Mouse (Mus musculus) gastrocnemius, postnatal 36 days (tissue): Measurements from ENCODE around the gene Lmx1a. TPM values are rescaled to one million over a fixed set of nuclear protein-coding genes. Genes with fewer than 3 reads are reported as not detected.

Experiments
- DNase-seq, 2 experiments: peaks; one replicate each; pipeline ENCODE4 v3.0.0; 2022
- intact Hi-C: fragments of 180-260 bp; cut with DNase I; formaldehyde crosslinking; loops from one replicate; pipeline ENCODE4 v1.15.1; 2025
- total RNA-seq, 2 experiments: library from RNA; stranded (reverse); gene quantifications; 2 replicates each; pipeline ENCODE4 v1.2.3; 2021

Lmx1a gene
- total RNA-seq, 2 experiments from 2014 or later: 0.25 to 0.28 TPM

DNA sequence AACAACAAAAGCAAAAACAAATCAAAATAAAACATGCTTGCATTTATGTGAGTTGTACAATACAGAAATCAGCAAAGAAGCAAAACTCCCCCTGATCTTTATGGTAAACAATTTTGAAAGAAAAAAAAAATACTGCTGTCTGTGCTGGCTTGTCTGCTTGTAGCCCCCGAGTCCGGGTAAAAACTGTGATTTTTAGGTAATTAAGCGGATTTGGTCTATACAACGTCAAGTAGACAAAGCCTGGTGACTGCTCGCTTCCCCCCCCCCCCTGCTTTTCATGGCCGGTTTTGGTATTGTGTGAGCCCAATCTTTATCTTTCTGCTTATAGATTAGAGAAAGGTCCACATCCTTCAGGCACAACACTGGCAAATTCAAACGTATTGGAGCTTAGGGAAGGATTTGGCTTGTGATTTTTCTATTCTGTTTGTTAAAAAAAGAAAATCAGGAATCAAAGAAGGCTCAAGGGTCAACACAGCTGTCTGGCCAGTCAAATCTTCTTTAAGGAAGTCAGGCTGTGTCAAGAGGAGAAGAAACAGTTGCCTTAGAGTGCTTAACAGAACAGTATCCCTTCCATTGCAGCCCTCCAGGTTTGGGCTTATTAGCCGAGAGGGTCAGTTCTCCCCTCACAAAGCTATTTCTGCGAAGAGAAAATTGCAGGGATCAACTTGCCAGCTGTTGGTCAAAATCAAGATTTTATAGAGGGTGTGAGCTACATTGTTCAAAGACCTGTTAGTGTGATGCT, 4.6 kb downstream of the Lmx1a start:
- intact Hi-C loops: no loop called here
- DNase-seq: no peak

GRCm38 (mm10) chr1:167694731-167695130, 5.7 kb downstream of the Lmx1a start:
- intact Hi-C loops: no loop called here

DNA sequence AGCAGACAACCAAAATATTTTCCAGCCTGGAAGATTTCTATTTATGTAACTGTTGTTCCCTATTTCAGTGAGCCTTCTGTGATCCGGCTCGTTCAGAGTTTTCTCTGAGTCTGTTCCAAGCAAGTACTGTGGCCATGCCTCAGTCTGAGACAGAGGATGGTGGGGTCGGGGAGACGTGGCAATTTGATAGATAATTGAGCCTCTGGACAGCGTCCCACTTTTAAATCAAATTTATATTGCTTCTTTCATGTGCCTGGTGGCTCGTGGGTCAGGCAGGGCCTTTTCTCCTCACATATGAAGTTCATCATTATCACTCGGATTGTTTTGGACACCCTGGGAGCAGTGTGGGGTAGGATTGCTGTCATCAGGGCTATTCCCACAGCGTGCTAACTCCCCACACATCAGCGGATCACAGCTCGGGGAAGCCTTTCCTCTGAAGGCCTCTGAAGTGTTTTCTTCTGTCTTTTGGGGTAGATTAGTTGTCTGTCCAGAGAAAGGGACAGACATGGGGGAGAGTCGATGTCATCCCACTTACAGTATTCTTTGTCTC, 6.9 kb downstream of the Lmx1a start:
- no peak for DNase-seq
- intact Hi-C loops: no loop called here

More at GRCm38 (mm10) chr1:167694731-167695130, 5.7 kb downstream of the Lmx1a start:
- no peak for DNase-seq

- intact Hi-C loops: no loop called here
- no peak for DNase-seq
Measured at GRCm38 (mm10) chr1:167699706-167700105, 10.7 kb downstream of the Lmx1a start.

GRCm38 (mm10) chr1:167700221-167700620, 11.2 kb downstream of the Lmx1a start:
- intact Hi-C loops: no loop called here

GRCm38 (mm10) chr1:167705527-167705926, 16.5 kb downstream of the Lmx1a start:
- DNase-seq: no peak
- intact Hi-C loops: no loop called here

More at GRCm38 (mm10) chr1:167700221-167700620, 11.2 kb downstream of the Lmx1a start:
- no peak for DNase-seq

DNA sequence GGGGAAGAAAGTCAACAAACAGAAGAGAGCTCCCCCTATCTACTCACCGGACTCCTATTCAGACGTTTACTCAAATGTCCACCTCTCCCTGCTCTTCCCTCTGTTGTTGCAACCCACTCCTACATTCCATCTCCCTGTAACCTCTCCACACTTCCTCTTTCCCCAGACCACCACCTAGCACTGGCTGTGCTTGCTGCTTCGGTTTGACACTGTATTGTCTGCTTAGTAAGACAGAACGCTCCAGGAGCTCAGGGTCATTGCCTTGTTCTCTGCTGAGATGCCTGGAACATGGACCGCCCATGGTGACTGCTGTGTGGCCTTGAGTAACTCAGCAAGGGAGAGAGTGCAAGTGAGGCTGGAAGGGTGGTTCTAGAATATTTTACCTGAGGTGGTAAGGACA, 19.7 kb downstream of the Lmx1a start:
- intact Hi-C loops: no loop called here
- no peak for DNase-seq

- DNase-seq: no peak
- intact Hi-C loops: no loop called here
Measured at GRCm38 (mm10) chr1:167715730-167716341, 26.8 kb downstream of the Lmx1a start.

- intact Hi-C loops: no loop called here
- DNase-seq: no peak
Measured at GRCm38 (mm10) chr1:167734471-167734870, 45.4 kb downstream of the Lmx1a start.

DNA sequence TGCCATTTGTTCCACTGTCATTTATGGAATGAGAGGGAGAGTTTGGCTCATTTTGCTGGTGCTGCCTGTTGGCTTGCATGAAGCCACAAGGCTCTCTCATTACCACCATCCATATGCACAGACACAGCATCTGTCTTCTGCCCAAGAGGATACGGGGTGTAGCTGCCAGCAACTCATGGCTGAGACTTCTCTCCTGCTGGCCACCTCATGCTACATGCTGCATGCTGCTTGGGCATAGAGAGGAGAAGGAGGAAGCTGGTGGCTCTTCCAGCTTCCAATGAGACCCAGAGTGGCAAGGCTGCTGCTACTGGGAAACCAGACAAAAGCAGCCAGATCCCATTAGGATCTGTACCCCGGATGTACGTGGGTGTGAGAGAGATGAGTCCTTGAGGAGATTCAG, 47.8 kb downstream of the Lmx1a start:
- intact Hi-C loops: no loop called here
- no peak for DNase-seq

DNA sequence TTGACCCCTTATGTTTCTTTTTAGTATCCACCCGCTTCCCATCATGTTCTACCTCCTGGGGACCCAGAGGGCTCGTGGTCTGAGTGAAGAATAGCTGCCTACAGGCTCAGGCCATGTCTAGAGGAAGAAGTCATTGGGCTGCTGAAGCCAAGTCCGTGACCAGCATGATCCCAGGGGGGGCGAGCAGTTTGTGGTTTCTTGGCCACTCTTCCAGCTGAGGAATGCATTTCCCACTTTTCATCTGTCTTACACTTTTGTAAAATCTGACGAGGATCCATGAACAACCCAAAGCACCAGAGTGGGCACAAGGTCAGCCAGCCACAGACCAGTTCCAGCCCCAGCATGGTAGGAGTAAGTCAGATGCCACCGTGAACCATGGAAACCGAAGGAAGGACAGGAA, 50.2 kb downstream of the Lmx1a start:
- intact Hi-C loops: no loop called here
- DNase-seq: peak in 1 of 2 experiments; percentile 17

DNA sequence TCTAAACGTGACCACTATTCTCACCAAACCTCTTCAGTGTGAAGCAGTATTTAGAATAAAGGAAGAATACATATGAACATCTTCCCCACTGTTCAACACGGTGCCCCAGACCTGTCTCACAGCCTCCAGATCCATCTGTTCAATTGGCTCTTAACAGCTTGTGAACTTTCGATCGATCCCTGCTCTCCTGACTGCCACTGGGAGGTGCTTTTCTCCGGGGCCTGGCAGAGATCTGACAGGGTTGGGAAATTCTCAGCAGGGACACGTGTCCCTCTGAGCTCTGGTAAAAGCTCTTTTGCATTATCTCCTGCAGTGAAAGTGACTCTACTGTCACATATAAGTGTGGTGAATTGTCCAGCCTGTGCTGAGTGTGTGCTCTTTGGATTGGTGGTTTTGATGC, 57.6 kb downstream of the Lmx1a start:
- intact Hi-C loops: no loop called here
- DNase-seq: no peak

DNA sequence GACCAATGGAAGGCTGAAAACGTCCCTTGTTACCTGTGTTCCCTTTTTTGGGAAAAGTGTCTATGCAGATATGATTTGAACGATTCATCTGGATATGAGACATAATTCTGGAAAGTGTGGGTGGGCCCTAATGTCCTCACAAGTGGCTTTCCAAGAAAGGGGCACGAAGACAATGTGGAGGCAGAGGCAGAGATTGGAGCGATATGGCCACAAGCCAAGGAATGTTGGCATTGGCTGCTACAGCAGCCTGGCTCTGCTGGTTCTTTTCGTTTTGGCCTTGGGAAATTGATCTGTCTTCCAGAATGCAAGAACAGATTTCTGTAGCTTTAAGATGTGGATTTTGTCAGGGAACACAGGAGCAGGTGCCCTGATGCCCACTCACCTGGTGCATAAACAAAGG, 63.6 kb downstream of the Lmx1a start:
- DNase-seq: no peak
- intact Hi-C loops: no loop called here

DNA sequence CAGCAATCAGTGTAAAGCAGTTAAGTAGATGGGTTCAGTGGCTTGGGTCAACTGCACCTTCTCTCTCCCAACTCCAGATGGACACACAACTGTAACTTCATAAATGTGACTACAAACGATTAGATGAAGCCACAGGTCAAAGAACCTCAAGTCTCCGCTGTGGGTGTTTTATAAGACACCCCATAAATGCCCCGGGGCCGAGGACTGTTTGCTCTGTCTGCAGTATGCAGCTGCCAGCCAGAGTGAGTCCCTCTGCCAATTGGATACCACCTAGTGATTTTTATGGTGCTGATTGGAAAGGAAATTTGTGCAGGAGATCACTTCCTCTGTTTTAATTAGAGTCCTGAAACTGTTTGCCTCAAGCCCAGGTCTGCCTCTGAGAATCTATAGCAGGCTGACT, 65.0 kb downstream of the Lmx1a start:
- intact Hi-C loops: no loop called here
- no peak for DNase-seq

GRCm38 (mm10) chr1:167754636-167755522, 65.8 kb downstream of the Lmx1a start:
- DNase-seq: no peak
- intact Hi-C loops: no loop called here

- intact Hi-C loops: no loop called here
- no peak for DNase-seq
Measured at GRCm38 (mm10) chr1:167758208-167758607, 69.2 kb downstream of the Lmx1a start.

GRCm38 (mm10) chr1:167760307-167760706, 71.3 kb downstream of the Lmx1a start:
- intact Hi-C loops: no loop called here
- no peak for DNase-seq

DNA sequence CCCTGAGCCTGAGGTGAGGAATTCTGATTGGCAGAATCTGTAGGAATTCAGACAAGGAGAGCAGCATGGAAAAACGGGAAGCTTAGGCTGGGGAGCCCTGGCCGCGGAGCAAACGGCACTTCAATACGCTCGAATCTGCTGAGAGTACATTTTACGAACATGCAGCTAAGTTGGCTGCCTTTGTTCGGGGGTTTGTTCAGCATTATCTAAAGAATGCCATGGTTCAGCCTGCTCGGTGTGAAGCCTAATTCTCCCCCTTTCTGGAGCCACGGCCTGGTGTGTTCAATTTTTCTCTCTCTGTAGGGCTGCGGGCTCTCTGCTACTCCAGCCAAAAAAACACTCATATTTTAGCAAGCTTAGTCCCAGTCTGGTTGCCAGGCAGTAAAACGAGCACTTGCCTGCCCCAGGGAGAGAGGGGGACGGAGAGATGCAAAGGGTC, 72.8 kb downstream of the Lmx1a start:
- intact Hi-C loops: no loop called here
- DNase-seq: no peak

GRCm38 (mm10) chr1:167766619-167767018, 77.6 kb downstream of the Lmx1a start:
- intact Hi-C loops: no loop called here
- no peak for DNase-seq

- intact Hi-C loops: no loop called here
- DNase-seq: no peak
Measured at GRCm38 (mm10) chr1:167770457-167770856, 81.4 kb downstream of the Lmx1a start.
